ENCODE assay signal across 12 mouse cellular contexts in the genomic region with DNA sequence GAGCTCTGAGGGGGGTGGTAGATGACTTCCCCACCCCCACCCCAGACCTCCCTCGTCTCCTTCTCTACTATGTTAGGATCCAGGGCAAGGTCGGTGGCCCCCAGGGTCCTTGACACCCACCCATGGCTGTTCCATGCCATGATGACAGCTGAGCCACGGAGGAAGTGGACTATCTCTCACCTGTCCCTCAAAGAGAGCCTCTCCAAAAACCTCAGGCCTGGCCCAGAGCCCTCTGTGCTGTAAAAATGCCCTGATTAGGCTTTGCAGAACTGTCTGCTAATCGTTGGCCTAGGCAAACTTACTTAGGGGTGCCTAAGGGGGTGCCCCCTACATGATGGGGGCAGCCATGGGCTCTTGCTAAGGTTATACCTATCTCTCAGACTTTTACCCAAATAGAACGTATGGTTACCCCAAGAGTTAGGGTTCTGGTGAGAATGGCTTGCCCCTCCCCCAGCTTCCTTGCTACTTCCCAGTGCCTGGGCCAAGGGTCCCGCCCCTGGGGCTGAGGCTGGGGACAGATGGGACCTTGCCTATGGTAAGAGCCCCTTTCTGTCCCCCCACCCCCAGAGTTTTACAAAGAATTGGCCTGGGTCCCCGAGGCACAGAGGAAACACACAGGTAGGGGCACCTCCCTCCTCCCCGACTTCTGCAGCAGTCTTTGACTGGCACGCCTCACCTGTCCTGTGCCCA. TPM values are rescaled to one million over a fixed set of nuclear protein-coding genes. Genes with fewer than 3 reads are reported as not detected.
DNase-seq lines count a peak whose midpoint lies in the region; ATAC-seq lines count a peak whose summit lies in the region.
"Had no signal": no experiment of that assay in that cellular context is flagged by ENCODE, and none has a peak within 500 bp of the region (broad histone marks: within the 10 kb centered on the region; RNA-seq: fewer than 3 reads in every experiment).

No protein-coding gene starts in this region.

- H3K27me3 ChIP-seq in forebrain, embryonic 15.5 days, result no peaks in the 10 kb centered on the region
- no peaks in the 10 kb centered on the region for H3K27me3 ChIP-seq in limb, embryonic 15.5 days

- ATAC-seq in forebrain, embryonic 15.5 days (replicated peaks), result no peak
- no peak for ATAC-seq in limb, embryonic 15.5 days (ENCODE audit: insufficient number of reproducible peaks, low FRiP score, low TSS enrichment, low read depth)

- peaks cover 40% of the 10 kb centered on the region for H3K36me3 ChIP-seq in forebrain, embryonic 15.5 days
- H3K36me3 ChIP-seq in limb, embryonic 15.5 days, result no peaks in the 10 kb centered on the region

- H3K4me1 ChIP-seq in forebrain, embryonic 15.5 days, result peaks cover 88% of the 10 kb centered on the region
- peaks cover 72% of the 10 kb centered on the region for H3K4me1 ChIP-seq in limb, embryonic 15.5 days

- no peaks in the 10 kb centered on the region for H3K9me3 ChIP-seq in forebrain, embryonic 15.5 days
- no peaks in the 10 kb centered on the region for H3K9me3 ChIP-seq in limb, embryonic 15.5 days

- DNase-seq in thymus, postnatal 4 days, result peak; percentile 58
- no peak for DNase-seq in thymus, postnatal 10 days (ENCODE audit: low spot score in 2 of 2)
- no peak for DNase-seq in embryo, embryonic 11 days
- no peak for DNase-seq in urinary bladder, postnatal 36 days (ENCODE audit: low spot score in 2 of 2)
- no peak for DNase-seq in embryo, embryonic 9.5 days (ENCODE audit: extremely low spot score)
- DNase-seq in right cerebral cortex, postnatal 4 days, result no peak
- DNase-seq: gastrocnemius, postnatal 10 days; kidney, postnatal 14 days; lung, postnatal 36 days had no signal

- H3K27ac ChIP-seq in forebrain, embryonic 15.5 days (replicated peaks), result peak overlapping the region; percentile 98
- H3K27ac ChIP-seq in limb, embryonic 15.5 days, result 0 out of 2 replicates have a peak overlapping the region, but pooled peaks have one; percentile 22

- 44% methylated on average over 9 of the region's 9 CpGs for WGBS in forebrain, embryonic 15.5 days
- WGBS in limb, embryonic 15.5 days, result 45% methylated on average over 9 of the region's 9 CpGs

- peak overlapping the region; percentile 33 for H3K4me2 ChIP-seq in forebrain, embryonic 15.5 days (replicated peaks)
- H3K4me2 ChIP-seq in limb, embryonic 15.5 days, result no peak overlapping the region
- H3K4me2 ChIP-seq: heart, embryonic 11.5 days had no signal

- H3K9ac ChIP-seq in forebrain, embryonic 15.5 days (replicated peaks), result peak overlapping the region; percentile 29; the same call in 1 of the 2 replicates
- H3K9ac ChIP-seq in limb, embryonic 15.5 days, result no peak overlapping the region

- H3K4me3 ChIP-seq in forebrain, embryonic 15.5 days, result no peak overlapping the region
- H3K4me3 ChIP-seq in limb, embryonic 15.5 days, result no peak overlapping the region

RNA-seq across cellular contexts. Expression of gene Dpf1, which starts 10.0 kb away (rescaled TPM):
- polyA plus RNA-seq in forebrain, embryonic 15.5 days (2015; fragmentation: Nextera tagmentation; extraction: Ambion mirVana), result 240 and 243 TPM in 2 replicates
- 13.1 and 15.9 TPM in 2 replicates for polyA plus RNA-seq in limb, embryonic 15.5 days (2015; fragmentation: Nextera tagmentation; extraction: Ambion mirVana)

RNA-seq across cellular contexts. Expression of gene Ppp1r14a, which starts 24.6 kb away (rescaled TPM):
- 6.5 and 8.7 TPM in 2 replicates for polyA plus RNA-seq in forebrain, embryonic 15.5 days (2015; fragmentation: Nextera tagmentation; extraction: Ambion mirVana)
- 15.5 and 16.9 TPM in 2 replicates for polyA plus RNA-seq in limb, embryonic 15.5 days (2015; fragmentation: Nextera tagmentation; extraction: Ambion mirVana)

RNA-seq across cellular contexts. Expression of gene Spint2, which starts 32.0 kb away (rescaled TPM):
- polyA plus RNA-seq in forebrain, embryonic 15.5 days (2015; fragmentation: Nextera tagmentation; extraction: Ambion mirVana), result 43.8 and 48.8 TPM in 2 replicates
- polyA plus RNA-seq in limb, embryonic 15.5 days (2015; fragmentation: Nextera tagmentation; extraction: Ambion mirVana), result 187 and 194 TPM in 2 replicates

Comparison
In these comparisons a context has a peak if more than half of its experiments do, and no peak if none do; other contexts are left out.
1. RNA of gene Dpf1, which starts 10.0 kb away (polyA plus RNA-seq): 240 to 243 TPM in forebrain, embryonic 15.5 days; 13.1 to 15.9 TPM in limb, embryonic 15.5 days; every median in the first group is over 10 times any median in the second.